Mouse (Mus musculus): Measurements from ENCODE around the gene Arf1. TPM values are rescaled to one million over a fixed set of nuclear protein-coding genes. Genes with fewer than 3 reads are reported as not detected.

The Arf1 gene
- total and polyA plus RNA-seq, 2 experiments from 2014 or later = 372 to 685 TPM

DNA sequence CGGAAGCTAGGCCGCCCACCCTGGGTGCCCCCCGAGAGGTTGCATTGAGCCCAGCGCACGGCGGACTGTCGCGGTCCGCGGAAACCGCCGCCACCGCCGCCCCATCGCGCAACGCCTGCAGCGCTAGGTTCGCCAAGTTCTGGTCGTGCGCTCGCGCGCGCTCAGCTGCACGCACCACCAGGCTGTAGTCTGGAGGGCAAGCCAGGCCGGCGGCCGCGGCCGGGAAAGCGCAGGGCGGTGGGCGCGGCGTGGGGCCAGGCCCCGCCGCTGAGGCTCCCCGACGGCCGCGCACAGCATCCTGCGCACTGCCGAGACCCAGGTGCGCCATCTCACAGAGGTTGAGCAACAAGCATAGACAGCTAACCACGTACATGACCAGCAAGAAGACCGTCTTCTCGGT lies 51.6 kb downstream of the Arf1 start:
- no peak for TF ChIP-seq CTCF (IDR thresholded peaks at IDR 0.05; ENCODE audit: low read depth)
- H3K9ac ChIP-seq = no peak overlapping the region
- no peaks in the 10 kb centered on the region for H3K4me1 ChIP-seq (ENCODE audit: insufficient read depth)
- 5% methylated on average over 48 of the region's 48 CpGs for WGBS
- H3K27me3 ChIP-seq (ENCODE audit: insufficient read depth, low read length) = peaks cover 45% of the 10 kb centered on the region
- H3K9me3 ChIP-seq (ENCODE audit: low read length) = no peaks in the 10 kb centered on the region
- no peak overlapping the region for H3K27ac ChIP-seq (ENCODE audit: low read depth, low read length)
- DNase-seq (no peak), ATAC-seq (no peak)
- no peak overlapping the region for H3K4me3 ChIP-seq (ENCODE audit: low read depth, low read length)
- 0 out of 2 replicates have a peak overlapping the region, but pooled peaks have one; percentile 13 for H3K4me2 ChIP-seq (ENCODE audit: low read depth)
- no peaks in the 10 kb centered on the region for H3K36me3 ChIP-seq (ENCODE audit: insufficient read depth)

DNA sequence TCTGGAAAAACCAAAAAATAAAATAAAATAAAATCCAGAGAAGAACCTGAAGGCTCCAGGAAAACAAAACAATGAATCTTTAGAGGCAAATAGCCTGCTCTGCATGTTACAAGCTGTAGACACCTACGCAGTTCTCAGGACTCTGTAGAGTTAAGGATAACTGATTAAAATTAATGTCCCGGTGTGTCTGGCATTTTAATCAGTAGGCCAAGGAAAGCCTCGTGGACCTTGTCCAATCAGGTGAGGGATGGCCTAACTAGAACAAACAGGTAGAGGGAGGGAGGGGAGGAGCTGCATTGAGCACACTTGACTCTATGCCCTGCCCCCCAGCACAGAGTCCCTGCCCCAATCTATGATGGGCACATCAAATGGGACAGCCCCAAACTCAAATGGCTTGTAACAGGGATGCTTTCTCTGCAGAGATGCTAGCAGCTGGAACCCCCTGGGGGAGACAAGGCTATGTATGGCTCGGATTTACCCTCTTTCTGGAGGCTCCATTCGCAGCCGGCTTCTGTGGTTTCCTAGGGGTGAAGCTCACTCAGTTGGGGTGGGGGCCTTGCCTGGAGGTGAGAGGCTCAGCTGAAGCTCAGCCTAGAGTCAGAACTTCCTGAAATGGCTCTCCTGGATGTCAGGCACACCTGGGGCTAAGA lies 53.8 kb downstream of the Arf1 start:
- 63% methylated on average over 6 of the region's 6 CpGs for WGBS
- Histone ChIP-seq H3K9ac (no peak overlapping the region), H3K9me3 (ENCODE audit: low read length) (no peaks in the 10 kb centered on the region), H3K4me3 (ENCODE audit: low read depth, low read length) (no peak overlapping the region), H3K4me1 (ENCODE audit: insufficient read depth) (no peaks in the 10 kb centered on the region), H3K36me3 (ENCODE audit: insufficient read depth) (no peaks in the 10 kb centered on the region), H3K27ac (ENCODE audit: low read depth, low read length) (no peak overlapping the region), H3K27me3 (ENCODE audit: insufficient read depth, low read length) (peaks cover 45% of the 10 kb centered on the region), H3K4me2 (ENCODE audit: low read depth) (no peak overlapping the region)
- ATAC-seq (no peak), DNase-seq (no peak)
- TF ChIP-seq CTCF (IDR thresholded peaks at IDR 0.05; ENCODE audit: low read depth) = no peak

DNA sequence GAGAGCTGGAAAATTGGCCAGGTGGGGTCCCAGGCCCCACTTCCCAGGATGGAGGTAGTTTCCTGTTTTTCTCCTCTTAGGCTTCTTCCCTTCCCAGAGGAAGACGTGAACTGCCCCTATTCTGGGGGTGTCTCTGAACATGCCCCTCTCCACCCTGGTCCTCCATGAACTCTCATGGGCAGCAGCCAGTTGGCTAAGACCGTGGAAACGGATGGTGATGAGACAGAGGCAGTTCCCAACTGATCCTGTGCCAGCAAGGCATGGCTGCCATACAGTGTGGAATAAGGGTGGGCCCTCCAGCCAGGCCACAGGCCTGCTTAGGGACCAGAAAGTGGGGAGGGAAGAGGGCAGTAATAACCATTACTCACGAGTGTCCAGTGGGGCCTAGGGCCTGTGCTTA lies 57.5 kb downstream of the Arf1 start:
- no peak overlapping the region for H3K27ac ChIP-seq (ENCODE audit: low read depth, low read length)
- H3K4me2 ChIP-seq (ENCODE audit: low read depth) = no peak overlapping the region
- no peak for TF ChIP-seq CTCF (IDR thresholded peaks at IDR 0.05; ENCODE audit: low read depth)
- no peaks in the 10 kb centered on the region for H3K36me3 ChIP-seq (ENCODE audit: insufficient read depth)
- no peak overlapping the region for H3K9ac ChIP-seq
- no peaks in the 10 kb centered on the region for H3K9me3 ChIP-seq (ENCODE audit: low read length)
- H3K4me1 ChIP-seq (ENCODE audit: insufficient read depth) = no peaks in the 10 kb centered on the region
- 69% methylated on average over 4 of the region's 4 CpGs for WGBS
- H3K27me3 ChIP-seq (ENCODE audit: insufficient read depth, low read length) = peaks cover 15% of the 10 kb centered on the region
- ATAC-seq = no peak
- no peak for DNase-seq
- H3K4me3 ChIP-seq (ENCODE audit: low read depth, low read length) = no peak overlapping the region

DNA sequence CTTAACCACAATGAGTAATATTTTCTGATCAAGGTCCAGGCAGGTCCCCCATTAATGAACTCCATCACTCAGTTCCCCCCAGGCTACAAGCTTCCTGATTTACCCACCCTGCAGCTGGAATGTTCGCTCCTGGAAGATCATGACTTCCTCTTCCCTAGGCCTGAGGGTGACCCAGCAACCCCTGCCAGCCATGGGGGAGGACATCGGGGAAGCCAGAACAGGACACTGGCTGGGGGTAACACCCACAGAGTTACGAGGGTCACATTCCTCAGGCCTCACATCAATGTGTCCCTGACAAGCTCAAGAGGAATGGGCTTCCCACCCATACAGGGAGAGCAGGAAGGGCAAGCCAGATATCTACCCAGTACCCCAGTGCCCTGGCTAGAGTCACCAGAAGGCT lies 58.3 kb downstream of the Arf1 start:
- no peaks in the 10 kb centered on the region for H3K4me1 ChIP-seq (ENCODE audit: insufficient read depth)
- H3K36me3 ChIP-seq (ENCODE audit: insufficient read depth) = no peaks in the 10 kb centered on the region
- H3K4me3 ChIP-seq (ENCODE audit: low read depth, low read length) = no peak overlapping the region
- peaks cover 7% of the 10 kb centered on the region for H3K27me3 ChIP-seq (ENCODE audit: insufficient read depth, low read length)
- no peak for DNase-seq
- no peak overlapping the region for H3K9ac ChIP-seq
- no peak overlapping the region for H3K4me2 ChIP-seq (ENCODE audit: low read depth)
- no peaks in the 10 kb centered on the region for H3K9me3 ChIP-seq (ENCODE audit: low read length)
- ATAC-seq = no peak
- 79% methylated on average over 3 of the region's 3 CpGs for WGBS
- no peak for TF ChIP-seq CTCF (IDR thresholded peaks at IDR 0.05; ENCODE audit: low read depth)
- H3K27ac ChIP-seq (ENCODE audit: low read depth, low read length) = no peak overlapping the region

DNA sequence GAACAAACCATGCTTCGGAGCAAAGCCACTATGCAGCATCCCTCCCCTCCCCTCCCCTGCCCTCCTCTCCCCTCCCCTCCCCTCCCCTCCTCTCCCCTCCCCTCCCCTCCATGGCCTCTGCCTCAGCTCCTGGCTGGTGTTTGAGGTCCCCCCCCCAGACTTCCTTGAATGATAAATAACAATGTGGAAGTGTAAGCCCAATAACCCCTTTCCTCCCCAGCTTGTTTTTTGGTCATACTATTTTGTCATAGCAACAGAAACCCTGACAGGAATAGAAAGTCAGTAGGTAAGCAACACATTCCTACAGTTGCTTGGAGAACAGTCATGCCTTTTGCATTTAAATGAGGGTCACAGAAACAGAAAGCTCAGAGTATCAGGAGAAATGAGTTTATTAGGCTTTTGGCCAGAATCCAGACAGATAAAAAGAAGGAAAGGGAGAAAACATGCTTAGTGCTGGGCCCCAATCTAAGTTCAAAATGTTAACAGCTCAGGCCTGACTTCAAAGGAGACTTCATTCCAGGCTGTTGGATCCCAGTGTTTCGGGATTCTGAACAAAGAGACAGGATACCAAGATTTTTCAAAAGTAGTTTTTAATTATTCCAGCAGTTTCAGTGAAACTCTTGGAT lies 62.3 kb downstream of the Arf1 start:
- H3K36me3 ChIP-seq (ENCODE audit: insufficient read depth) = no peaks in the 10 kb centered on the region
- no peak for TF ChIP-seq CTCF (IDR thresholded peaks at IDR 0.05; ENCODE audit: low read depth)
- 39% methylated on average over 2 of the region's 2 CpGs for WGBS
- no peak overlapping the region for H3K4me2 ChIP-seq (ENCODE audit: low read depth)
- H3K9ac ChIP-seq = no peak overlapping the region
- no peaks in the 10 kb centered on the region for H3K9me3 ChIP-seq (ENCODE audit: low read length)
- ATAC-seq (no peak), DNase-seq (no peak)
- H3K27me3 ChIP-seq (ENCODE audit: insufficient read depth, low read length) = no peaks in the 10 kb centered on the region
- no peak overlapping the region for H3K27ac ChIP-seq (ENCODE audit: low read depth, low read length)
- H3K4me1 ChIP-seq (ENCODE audit: insufficient read depth) = peaks cover 16% of the 10 kb centered on the region
- H3K4me3 ChIP-seq (ENCODE audit: low read depth, low read length) = no peak overlapping the region

DNA sequence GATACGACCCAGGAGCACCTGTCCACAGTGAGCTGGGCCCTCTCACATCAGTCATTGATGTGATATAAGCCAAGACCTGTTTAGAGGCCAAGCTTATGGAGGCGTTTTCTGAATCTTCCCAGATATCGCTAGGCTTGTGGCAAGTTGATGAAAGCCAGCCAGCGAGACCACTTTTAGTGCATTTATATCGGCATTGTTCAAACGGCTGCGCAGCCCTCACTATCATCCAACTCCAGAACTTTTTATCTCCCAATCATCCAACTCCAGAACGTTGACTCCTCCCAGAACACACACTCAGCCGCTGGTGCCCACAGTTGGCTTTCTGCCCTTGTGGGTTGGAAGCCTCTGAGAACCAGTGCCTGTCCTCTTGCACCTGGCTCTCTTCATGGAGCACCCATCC lies 63.7 kb downstream of the Arf1 start:
- H3K9ac ChIP-seq = no peak overlapping the region
- no peaks in the 10 kb centered on the region for H3K36me3 ChIP-seq (ENCODE audit: insufficient read depth)
- peaks cover 16% of the 10 kb centered on the region for H3K4me1 ChIP-seq (ENCODE audit: insufficient read depth)
- ATAC-seq = no peak
- H3K4me2 ChIP-seq (ENCODE audit: low read depth) = peak overlapping the region; percentile 64; the same call in 1 of the 2 replicates
- H3K27me3 ChIP-seq (ENCODE audit: insufficient read depth, low read length) = no peaks in the 10 kb centered on the region
- 88% methylated on average over 9 of the region's 9 CpGs for WGBS
- DNase-seq = no peak
- no peak for TF ChIP-seq CTCF (IDR thresholded peaks at IDR 0.05; ENCODE audit: low read depth)
- H3K9me3 ChIP-seq (ENCODE audit: low read length) = no peaks in the 10 kb centered on the region
- H3K27ac ChIP-seq (ENCODE audit: low read depth, low read length) = no peak overlapping the region
- H3K4me3 ChIP-seq (ENCODE audit: low read depth, low read length) = no peak overlapping the region

Data from forebrain, postnatal 0 days (tissue).